ENCODE assay signal across 14 mouse cellular contexts in the genomic region with DNA sequence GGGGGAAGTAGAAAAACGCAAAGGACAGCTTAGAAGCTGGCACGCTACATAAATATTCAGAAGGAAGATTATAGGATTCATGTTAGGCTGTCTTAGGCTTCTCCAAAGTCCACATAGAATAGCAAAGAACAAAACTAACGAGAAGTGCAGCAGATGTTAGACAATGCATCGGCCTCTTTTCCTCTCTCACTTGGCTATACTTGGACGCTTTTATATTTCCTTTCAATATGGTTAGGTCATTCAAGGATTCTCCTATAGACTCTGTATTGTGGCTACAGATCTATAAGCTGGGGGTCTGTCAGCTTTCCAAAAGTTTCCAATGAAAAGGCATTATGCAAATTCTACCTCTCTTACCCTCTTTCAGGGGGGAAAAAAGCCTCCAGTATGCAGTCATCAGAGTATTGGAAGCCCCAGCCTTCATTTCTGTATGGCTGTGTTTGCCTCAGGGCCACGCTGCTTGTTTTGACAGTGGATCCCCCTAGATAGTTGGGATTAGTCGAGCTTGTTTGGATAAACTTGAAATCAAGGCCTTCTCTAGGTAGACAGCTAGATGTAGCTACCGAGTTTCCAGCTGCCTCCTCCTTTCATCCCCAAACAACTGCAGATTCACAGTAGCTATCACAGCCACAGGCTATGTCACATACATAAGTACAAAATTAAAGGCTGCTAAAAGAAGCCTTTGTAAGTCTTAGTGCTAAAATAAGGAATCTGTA.
DNase-seq lines count a peak whose midpoint lies in the region; ATAC-seq lines count a peak whose summit lies in the region.
"Had no signal": no experiment of that assay in that cellular context is flagged by ENCODE, and none has a peak within 500 bp of the region (broad histone marks: within the 10 kb centered on the region; RNA-seq: fewer than 3 reads in every experiment).

No protein-coding gene starts in this region.

- H3K4me2 ChIP-seq in liver, embryonic 13.5 days = no peak overlapping the region
- H3K4me2 ChIP-seq in hindbrain, embryonic 16.5 days (ENCODE audit: low read length) = no peak overlapping the region
- no peak overlapping the region for H3K4me2 ChIP-seq in kidney, embryonic 16.5 days (replicated peaks; ENCODE audit: low read depth, low read length)
- H3K4me2 ChIP-seq: embryonic facial prominence, embryonic 15.5 days; heart, embryonic 12.5 days; lung, embryonic 15.5 days had no signal

- H3K9me3 ChIP-seq in liver, embryonic 13.5 days (replicated peaks) = no peaks in the 10 kb centered on the region
- H3K9me3 ChIP-seq in forebrain, embryonic 10.5 days = no peaks in the 10 kb centered on the region
- no peaks in the 10 kb centered on the region for H3K9me3 ChIP-seq in hindbrain, embryonic 16.5 days (ENCODE audit: control insufficient read depth, low read length)
- no peaks in the 10 kb centered on the region for H3K9me3 ChIP-seq in kidney, embryonic 16.5 days (ENCODE audit: low read length)
- H3K9me3 ChIP-seq: embryonic facial prominence, embryonic 15.5 days; heart, embryonic 12.5 days; lung, embryonic 15.5 days had no signal

- H3K27ac ChIP-seq in liver, embryonic 13.5 days = peak overlapping the region; percentile 29; the same call in 1 of the 2 replicates
- H3K27ac ChIP-seq in forebrain, embryonic 10.5 days = peak overlapping the region; percentile 79
- no peak overlapping the region for H3K27ac ChIP-seq in hindbrain, embryonic 16.5 days (ENCODE audit: low read depth, low read length)
- H3K27ac ChIP-seq in kidney, embryonic 16.5 days (ENCODE audit: low read length) = no peak overlapping the region
- H3K27ac ChIP-seq: embryonic facial prominence, embryonic 15.5 days; lung, embryonic 15.5 days had no signal

- H3K27me3 ChIP-seq in liver, embryonic 13.5 days = no peaks in the 10 kb centered on the region
- 0 out of 2 replicates have a peak, but pooled peaks cover 7% of the 10 kb centered on the region for H3K27me3 ChIP-seq in forebrain, embryonic 10.5 days (ENCODE audit: poor library complexity, severe bottlenecking)
- H3K27me3 ChIP-seq in hindbrain, embryonic 16.5 days (replicated peaks; ENCODE audit: control insufficient read depth, insufficient read depth, low read length) = no peaks in the 10 kb centered on the region
- no peaks in the 10 kb centered on the region for H3K27me3 ChIP-seq in kidney, embryonic 16.5 days (ENCODE audit: insufficient read depth, low read length)
- H3K27me3 ChIP-seq: embryonic facial prominence, embryonic 15.5 days; heart, embryonic 12.5 days; lung, embryonic 15.5 days had no signal

- no peak overlapping the region for H3K4me3 ChIP-seq in liver, embryonic 13.5 days (replicated peaks)
- peak overlapping the region; percentile 3; the same call in 1 of the 2 replicates for H3K4me3 ChIP-seq in forebrain, embryonic 10.5 days
- H3K4me3 ChIP-seq in hindbrain, embryonic 16.5 days (ENCODE audit: low read length) = no peak overlapping the region
- H3K4me3 ChIP-seq in kidney, embryonic 16.5 days (ENCODE audit: low read length) = no peak overlapping the region
- H3K4me3 ChIP-seq: embryonic facial prominence, embryonic 15.5 days; heart, embryonic 12.5 days; lung, embryonic 15.5 days had no signal

- peaks cover 47% of the 10 kb centered on the region for H3K4me1 ChIP-seq in liver, embryonic 13.5 days (replicated peaks)
- H3K4me1 ChIP-seq in forebrain, embryonic 10.5 days = peaks cover 78% of the 10 kb centered on the region
- peaks cover 4% of the 10 kb centered on the region for H3K4me1 ChIP-seq in hindbrain, embryonic 16.5 days (ENCODE audit: control insufficient read depth, insufficient read depth, low read depth, low read length)
- no peaks in the 10 kb centered on the region for H3K4me1 ChIP-seq in kidney, embryonic 16.5 days (ENCODE audit: insufficient read depth, low read length)
- H3K4me1 ChIP-seq: lung, embryonic 15.5 days had no signal

- 69% methylated on average over 8 of the region's 8 CpGs for WGBS in liver, embryonic 13.5 days (ENCODE audit: insufficient replicate concordance)
- 22% methylated on average over 8 of the region's 8 CpGs for WGBS in forebrain, embryonic 10.5 days
- WGBS in hindbrain, embryonic 16.5 days = 18% methylated on average over 8 of the region's 8 CpGs
- 61% methylated on average over 8 of the region's 8 CpGs for WGBS in kidney, embryonic 16.5 days

- ATAC-seq in liver, embryonic 13.5 days (ENCODE audit: low read depth) = no peak
- ATAC-seq in hindbrain, embryonic 16.5 days = peak; percentile 20; the same call in 1 of the 2 replicates
- no peak for ATAC-seq in kidney, embryonic 16.5 days (ENCODE audit: low FRiP score, low TSS enrichment)
- ATAC-seq: CD4-positive, CD25-positive, alpha-beta regulatory T cell, adult 4 months had no signal

- no peak overlapping the region for H3K9ac ChIP-seq in liver, embryonic 13.5 days
- no peak overlapping the region for H3K9ac ChIP-seq in hindbrain, embryonic 16.5 days (ENCODE audit: low read depth, low read length)
- no peak overlapping the region for H3K9ac ChIP-seq in kidney, embryonic 16.5 days (replicated peaks; ENCODE audit: low read length)
- H3K9ac ChIP-seq: embryonic facial prominence, embryonic 15.5 days; heart, embryonic 12.5 days; lung, embryonic 15.5 days had no signal

- DNase-seq in liver, embryonic 13.5 days = no peak
- DNase-seq in liver = no peak
- peak; percentile 30 for DNase-seq in forebrain, embryonic 10.5 days (ENCODE audit: extremely low spot score, low spot score)
- peak; percentile 50 for DNase-seq in retina, embryonic 14.5 days (ENCODE audit: low spot score)
- no peak for DNase-seq in heart, adult 8-10 months (ENCODE audit: low spot score)
- DNase-seq in gastrocnemius, postnatal 10 days = no peak
- DNase-seq: cerebellum, adult 11 months; kidney, adult 11 months had no signal

- H3K36me3 ChIP-seq in liver, embryonic 13.5 days = no peaks in the 10 kb centered on the region
- no peaks in the 10 kb centered on the region for H3K36me3 ChIP-seq in forebrain, embryonic 10.5 days (replicated peaks)
- H3K36me3 ChIP-seq in hindbrain, embryonic 16.5 days (ENCODE audit: control insufficient read depth, insufficient read depth, low read length) = no peaks in the 10 kb centered on the region
- no peaks in the 10 kb centered on the region for H3K36me3 ChIP-seq in kidney, embryonic 16.5 days (ENCODE audit: insufficient read depth, low read length)
- H3K36me3 ChIP-seq: embryonic facial prominence, embryonic 15.5 days; heart, embryonic 12.5 days; lung, embryonic 15.5 days had no signal

Comparison
In these comparisons a context has a peak if more than half of its experiments do, and no peak if none do; other contexts are left out.
1. DNase-seq: peak in forebrain, embryonic 10.5 days (single experiment) and retina, embryonic 14.5 days (single experiment); none in liver, embryonic 13.5 days (single experiment), liver (single experiment), heart, adult 8-10 months (single experiment) and gastrocnemius, postnatal 10 days (single experiment).
2. H3K27ac ChIP-seq: peak in liver, embryonic 13.5 days (single experiment) and forebrain, embryonic 10.5 days (single experiment); none in hindbrain, embryonic 16.5 days (single experiment) and kidney, embryonic 16.5 days (single experiment).